23 mouse cellular contexts compared by ENCODE assay signal in the genomic region with DNA sequence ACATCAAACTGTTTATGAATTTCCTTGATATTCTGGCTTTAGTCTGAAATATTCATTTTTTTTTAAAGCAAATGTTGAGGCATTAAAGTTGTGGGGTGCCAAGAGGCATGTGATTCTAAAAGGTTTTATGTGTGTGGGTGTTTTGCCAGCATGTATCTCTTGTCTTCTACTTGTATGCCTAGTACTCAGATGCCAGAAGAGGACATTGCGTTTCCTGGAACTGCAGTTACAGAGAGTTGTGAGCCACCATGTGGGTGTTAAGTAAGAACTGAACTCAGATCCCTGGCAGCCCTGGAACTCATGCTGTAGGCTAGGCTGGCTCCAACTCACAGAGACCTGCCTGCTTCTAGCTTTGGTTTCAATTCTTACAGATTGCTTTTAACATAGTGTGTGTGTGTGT. TPM values are rescaled to one million over a fixed set of nuclear protein-coding genes. Genes with fewer than 3 reads are reported as not detected.
A peak's percentile ranks its signal among the peaks of the same experiment; 100 is the strongest.
DNase-seq lines count a peak whose midpoint lies in the region; ATAC-seq and TF ChIP-seq lines count a peak whose summit lies in the region.
"Had no signal": no experiment of that assay in that cellular context is flagged by ENCODE, and none has a peak within 500 bp of the region (broad histone marks: within the 10 kb centered on the region; RNA-seq: fewer than 3 reads in every experiment).

No protein-coding gene starts in this region.

- H3K4me3 ChIP-seq in left cerebral cortex, adult 2 months: no peak overlapping the region
- H3K4me3 ChIP-seq in midbrain, postnatal 0 days (ENCODE audit: low read depth, low read length): no peak overlapping the region
- H3K4me3 ChIP-seq: embryonic facial prominence, embryonic 10.5 days; heart, embryonic 13.5 days; hindbrain, embryonic 12.5 days; limb, embryonic 15.5 days; midbrain, embryonic 12.5 days had no signal

- no peak for TF ChIP-seq CTCF in left cerebral cortex, adult 2 months (IDR thresholded peaks at IDR 0.05)
- TF ChIP-seq CTCF in midbrain, postnatal 0 days (IDR thresholded peaks at IDR 0.05): no peak

- whole genome bisulfite sequencing in midbrain, postnatal 0 days: 89% methylated on average over 1 of the region's 1 CpGs

- H3K27ac ChIP-seq in left cerebral cortex, adult 2 months: no peak overlapping the region
- H3K27ac ChIP-seq in midbrain, postnatal 0 days (ENCODE audit: low read depth, low read length): no peak overlapping the region
- H3K27ac ChIP-seq: embryonic facial prominence, embryonic 10.5 days; heart, embryonic 13.5 days; hindbrain, embryonic 12.5 days; limb, embryonic 15.5 days; liver, embryonic 14.5 days; midbrain, embryonic 12.5 days had no signal

- H3K4me2 ChIP-seq in midbrain, postnatal 0 days (ENCODE audit: low read depth, low read length, poor library complexity, severe bottlenecking): no peak overlapping the region
- H3K4me2 ChIP-seq: heart, embryonic 13.5 days; hindbrain, embryonic 12.5 days; limb, embryonic 15.5 days; lung, embryonic 14.5 days; midbrain, embryonic 12.5 days had no signal

- intact Hi-C loops in left cerebral cortex, adult 2 months (cut with DNase I): loop anchor here (5.0 kb wide), 1 partner anchor 43 kb away; no protein-coding TSS in a partner anchor
- intact Hi-C loops in left cerebral cortex, postnatal 25 days (cut with DNase I): loop anchor here (2.0 kb wide), 1 partner anchor 45 kb away; no protein-coding TSS in a partner anchor

- no peak overlapping the region for H3K9ac ChIP-seq in midbrain, postnatal 0 days (replicated peaks; ENCODE audit: low read length, poor library complexity, severe bottlenecking)
- H3K9ac ChIP-seq: forebrain, postnatal 0 days; heart, embryonic 13.5 days; hindbrain, embryonic 12.5 days; limb, embryonic 15.5 days; liver, embryonic 14.5 days; lung, embryonic 14.5 days; midbrain, embryonic 12.5 days had no signal

- no peaks in the 10 kb centered on the region for H3K4me1 ChIP-seq in midbrain, postnatal 0 days (ENCODE audit: insufficient read depth, low read length)
- H3K4me1 ChIP-seq: hindbrain, embryonic 12.5 days; limb, embryonic 15.5 days; midbrain, embryonic 12.5 days had no signal

- 0 out of 2 replicates have a peak, but pooled peaks cover 2% of the 10 kb centered on the region for H3K36me3 ChIP-seq in midbrain, postnatal 0 days (ENCODE audit: insufficient read depth, low read length)

- no peaks in the 10 kb centered on the region for H3K9me3 ChIP-seq in midbrain, postnatal 0 days (ENCODE audit: low read length)
- H3K9me3 ChIP-seq: embryonic facial prominence, embryonic 10.5 days; heart, embryonic 13.5 days; hindbrain, embryonic 12.5 days; limb, embryonic 15.5 days; midbrain, embryonic 12.5 days had no signal

- ATAC-seq in midbrain, postnatal 0 days (ENCODE audit: low FRiP score): no peak
- ATAC-seq: forebrain, postnatal 0 days; intestine, postnatal 0 days had no signal

- H3K27me3 ChIP-seq in midbrain, postnatal 0 days (ENCODE audit: insufficient read depth, low read length): no peaks in the 10 kb centered on the region
- H3K27me3 ChIP-seq: heart, embryonic 13.5 days; hindbrain, embryonic 12.5 days; limb, embryonic 15.5 days; midbrain, embryonic 12.5 days had no signal

- DNase-seq in frontal cortex, adult 2 months (ENCODE audit: extremely low spot score in 1 of 2, low spot score in 1 of 2): peak; percentile 53 to 60
- no peak for DNase-seq in frontal cortex, postnatal 10 days (ENCODE audit: low spot score in 2 of 2)
- DNase-seq in left cerebral cortex, adult 18-20 months (ENCODE audit: low spot score in 2 of 2): peak; percentile 28 to 52
- DNase-seq in left cerebral cortex, adult 2 months (ENCODE audit: extremely low spot score in 1 of 2, low spot score in 2 of 2): no peak
- peak; percentile 58 for DNase-seq in fat pad, adult 2 months (ENCODE audit: extremely low read depth, low read depth, low spot score)
- DNase-seq in left cerebral cortex, postnatal 25 days (ENCODE audit: low spot score in 2 of 2): peak; percentile 45 to 77
- no peak for DNase-seq in midbrain, postnatal 0 days (ENCODE audit: low spot score)
- DNase-seq in heart, adult 9 months (ENCODE audit: low spot score in 2 of 2): no peak
- DNase-seq: adrenal gland, postnatal 14 days; cerebellum, adult 9-11 months; forebrain, postnatal 0 days; gastrocnemius, postnatal 14 days; heart, adult 18-20 months; kidney, postnatal 25 days; lung, embryonic 14.5 days; thymus, adult 2 months had no signal

RNA-seq across cellular contexts. Expression of gene Lrrfip2, which starts 42.2 kb away (rescaled TPM):
- polyA plus RNA-seq in frontal cortex, adult 2 months (2012; rRNA removed): 45.6 and 52.0 TPM in 2 replicates
- 10 to 100 TPM; 43.9 to 48.6 TPM for total RNA-seq in left cerebral cortex, adult 18-20 months (2021)
- total RNA-seq in left cerebral cortex, adult 2 months (2021): 10 to 100 TPM; 41.2 to 42.3 TPM
- total RNA-seq in left cerebral cortex, postnatal 25 days (2021): 10 to 100 TPM; 38.7 to 42.8 TPM
- 23.7 and 32.7 TPM in 2 replicates for total RNA-seq in midbrain, postnatal 0 days (2014; rRNA removed)
- polyA plus RNA-seq in midbrain, postnatal 0 days (2015; fragmentation: Nextera tagmentation; extraction: Ambion mirVana): 42.2 and 44.0 TPM in 2 replicates

Comparison
In these comparisons a context has a peak if more than half of its experiments do, and no peak if none do; other contexts are left out.
1. DNase-seq: peak in frontal cortex, adult 2 months (2 of 2), left cerebral cortex, adult 18-20 months (2 of 2), fat pad, adult 2 months (single experiment) and left cerebral cortex, postnatal 25 days (2 of 2); none in frontal cortex, postnatal 10 days (0 of 2), left cerebral cortex, adult 2 months (0 of 2), midbrain, postnatal 0 days (single experiment) and heart, adult 9 months (0 of 2).